Mouse (Mus musculus): ENCODE measurements at regions not wholly inside any gene's neighbourhood (a gene's known extent, or its start where the extent isn't known, plus 50 kb on each side); places are given as distances from the start of the nearest gene placed in this dataset.
A peak's percentile ranks its signal among the peaks of the same experiment; 100 is the strongest.

DNA sequence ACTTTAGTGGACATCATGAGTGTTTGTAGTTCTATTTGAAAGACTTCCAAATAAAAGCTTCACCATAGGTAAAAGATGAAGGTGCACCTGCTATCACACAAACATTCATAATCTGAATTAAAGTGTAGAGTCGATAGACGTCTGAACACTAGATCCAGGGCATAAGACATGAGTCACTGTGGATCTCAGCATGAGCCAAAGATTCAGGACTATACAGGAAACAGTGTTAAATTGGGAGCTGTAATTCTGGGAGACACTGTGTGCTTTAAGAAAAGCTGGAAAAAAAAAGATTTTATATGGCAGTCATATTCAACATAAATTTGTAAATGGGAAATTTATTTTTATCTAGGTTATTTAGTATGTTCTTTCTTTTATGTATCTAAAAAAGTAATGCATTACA lies 160.5 kb downstream of the Pdha2 start:
- DNase-seq (ENCODE audit: low read depth), result no peak
- TF ChIP-seq POLR2A (IDR thresholded peaks at IDR 0.05; ENCODE audit: borderline replicate concordance, extremely low read depth, insufficient read depth, insufficient read length, poor library complexity, severe bottlenecking), result no peak
- TF ChIP-seq CTCF (IDR thresholded peaks at IDR 0.05; ENCODE audit: borderline replicate concordance, extremely low read depth, insufficient read depth, insufficient read length), result no peak

DNA sequence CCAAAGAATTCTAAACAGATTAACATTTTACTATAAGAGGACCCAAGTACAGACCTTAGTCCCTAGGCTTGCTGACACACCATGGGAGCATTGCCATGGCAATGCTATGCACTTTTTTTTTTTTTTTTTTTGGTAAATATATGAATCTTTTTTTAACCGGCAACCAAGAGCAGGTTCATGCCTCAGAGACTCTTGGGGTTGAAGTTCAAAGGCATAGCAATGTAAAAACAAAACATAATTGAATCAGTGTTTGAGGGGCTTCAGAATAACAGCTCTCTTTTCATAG lies 197.9 kb downstream of the Pdha2 start:
- no peak for TF ChIP-seq POLR2A (IDR thresholded peaks at IDR 0.05; ENCODE audit: borderline replicate concordance, extremely low read depth, insufficient read depth, insufficient read length, poor library complexity, severe bottlenecking)
- TF ChIP-seq CTCF (IDR thresholded peaks at IDR 0.05; ENCODE audit: borderline replicate concordance, extremely low read depth, insufficient read depth, insufficient read length), result no peak
- DNase-seq (ENCODE audit: low read depth), result no peak

DNA sequence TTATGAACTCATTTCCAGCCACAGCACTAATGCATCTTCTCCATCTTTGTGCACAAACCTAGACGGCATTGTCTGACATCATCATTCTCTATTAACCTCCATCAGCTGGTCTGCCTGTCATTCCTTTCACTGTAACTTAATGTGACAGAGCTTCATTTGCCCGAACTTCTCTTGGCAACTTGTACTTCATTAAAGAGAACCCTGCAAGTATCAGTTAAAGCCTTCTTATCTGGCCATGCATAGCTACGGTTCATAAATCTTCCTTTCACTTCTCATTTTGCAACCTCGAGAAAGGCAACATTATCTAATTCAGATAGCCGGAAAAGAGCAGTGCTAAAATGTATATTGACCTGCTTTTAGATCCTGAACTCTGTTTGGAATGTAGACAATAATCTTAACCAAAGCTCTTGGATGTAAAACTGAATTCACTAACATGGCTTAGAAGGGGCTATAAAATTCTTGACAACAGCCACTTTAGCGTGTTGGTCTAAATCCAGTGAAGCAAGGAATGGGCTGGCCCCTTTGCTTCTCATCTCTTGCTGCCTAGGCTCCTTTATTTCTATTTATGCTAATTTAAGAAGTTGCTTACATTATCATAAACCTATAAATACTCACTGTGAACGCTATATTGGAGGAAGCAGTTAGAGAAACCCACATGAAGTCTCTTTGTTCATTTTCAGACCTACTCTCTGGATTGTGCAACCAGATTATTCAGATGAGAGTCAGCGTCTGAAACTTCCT lies 198.5 kb downstream of the Pdha2 start:
- no peak for DNase-seq (ENCODE audit: low read depth)
- TF ChIP-seq POLR2A (IDR thresholded peaks at IDR 0.05; ENCODE audit: borderline replicate concordance, extremely low read depth, insufficient read depth, insufficient read length, poor library complexity, severe bottlenecking) (no peak), CTCF (IDR thresholded peaks at IDR 0.05; ENCODE audit: borderline replicate concordance, extremely low read depth, insufficient read depth, insufficient read length) (no peak)

DNA sequence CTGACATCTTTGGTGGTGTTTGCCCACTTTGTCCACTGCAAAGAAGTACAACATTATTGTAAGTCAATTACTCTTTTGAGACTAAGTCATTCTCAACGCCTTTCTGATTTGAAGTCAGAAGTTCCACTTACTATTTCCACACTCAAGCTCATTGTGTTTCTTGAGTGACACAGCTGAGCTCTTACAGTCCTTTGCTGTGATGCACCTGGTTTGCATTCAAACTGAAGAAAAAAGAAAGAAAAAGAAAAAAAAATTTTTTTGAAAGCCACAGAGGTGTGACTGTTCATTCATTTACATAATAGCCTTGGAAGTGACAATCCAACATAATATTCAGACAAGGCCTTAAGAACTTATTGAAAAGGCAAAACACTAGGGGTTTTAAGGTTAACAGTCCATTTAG lies 199.2 kb downstream of the Pdha2 start:
- TF ChIP-seq POLR2A (IDR thresholded peaks at IDR 0.05; ENCODE audit: borderline replicate concordance, extremely low read depth, insufficient read depth, insufficient read length, poor library complexity, severe bottlenecking) (no peak), CTCF (IDR thresholded peaks at IDR 0.05; ENCODE audit: borderline replicate concordance, extremely low read depth, insufficient read depth, insufficient read length) (no peak)
- DNase-seq (ENCODE audit: low read depth), result no peak

DNA sequence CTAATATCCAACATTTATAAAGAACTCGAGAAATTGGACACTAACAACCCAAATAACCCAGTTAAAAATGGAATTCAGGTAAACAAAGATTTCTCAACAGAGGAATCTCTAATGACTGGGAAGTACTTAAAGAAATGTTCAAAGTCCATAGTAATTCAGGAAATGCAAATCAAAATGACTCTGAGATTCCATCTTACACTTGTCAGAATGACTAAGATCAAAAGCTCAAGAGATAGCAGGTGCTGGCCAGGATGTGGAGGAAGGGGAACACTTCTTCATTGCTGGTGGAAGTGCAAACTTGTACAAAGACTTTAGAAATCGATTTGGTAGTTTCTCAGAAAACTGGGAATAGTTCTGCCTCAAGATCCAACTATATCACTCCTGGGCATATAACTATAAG lies 203.4 kb downstream of the Pdha2 start:
- TF ChIP-seq CTCF (IDR thresholded peaks at IDR 0.05; ENCODE audit: borderline replicate concordance, extremely low read depth, insufficient read depth, insufficient read length) (no peak), POLR2A (IDR thresholded peaks at IDR 0.05; ENCODE audit: borderline replicate concordance, extremely low read depth, insufficient read depth, insufficient read length, poor library complexity, severe bottlenecking) (no peak)
- no peak for DNase-seq (ENCODE audit: low read depth)

DNA sequence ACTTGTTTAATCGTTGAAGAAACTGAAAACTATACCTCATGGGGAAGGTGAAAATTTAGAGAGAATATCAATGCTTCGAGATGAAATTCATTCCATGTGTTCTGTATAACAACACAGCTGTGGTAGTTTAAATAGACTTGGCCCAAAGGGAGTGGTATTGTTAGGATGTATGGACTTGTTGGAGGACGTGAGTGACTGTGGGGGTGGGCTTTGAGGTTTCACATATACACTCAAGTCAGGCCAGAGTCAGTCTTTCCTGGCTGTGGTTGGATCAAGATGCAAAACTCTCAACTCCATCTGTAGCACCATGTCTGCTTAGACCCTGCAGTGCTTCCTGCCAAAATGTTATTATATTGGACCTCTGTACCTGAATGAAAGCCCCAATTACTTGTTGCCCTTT lies 206.3 kb downstream of the Pdha2 start:
- no peak for DNase-seq (ENCODE audit: low read depth)
- no peak for TF ChIP-seq POLR2A (IDR thresholded peaks at IDR 0.05; ENCODE audit: borderline replicate concordance, extremely low read depth, insufficient read depth, insufficient read length, poor library complexity, severe bottlenecking)
- no peak for TF ChIP-seq CTCF (IDR thresholded peaks at IDR 0.05; ENCODE audit: borderline replicate concordance, extremely low read depth, insufficient read depth, insufficient read length)

DNA sequence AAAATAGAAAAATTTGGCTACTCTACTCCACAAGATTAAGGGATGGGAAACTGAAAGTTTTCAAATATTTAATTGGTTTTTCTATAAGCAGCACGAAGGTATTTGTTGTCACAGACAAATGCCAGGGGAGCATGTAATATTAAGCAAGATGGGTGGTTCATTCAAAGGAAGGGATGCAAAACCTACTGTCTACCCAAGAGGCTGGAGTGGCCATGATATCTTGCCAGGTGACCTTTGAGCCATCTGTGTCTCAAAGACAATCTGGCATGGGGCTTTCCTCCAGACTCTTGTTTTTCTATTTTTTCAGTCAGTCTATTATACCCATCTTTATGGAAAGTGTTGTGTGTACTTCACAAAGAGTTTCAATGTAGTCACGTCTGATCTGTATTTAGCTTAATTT lies 208.6 kb downstream of the Pdha2 start:
- TF ChIP-seq CTCF (IDR thresholded peaks at IDR 0.05; ENCODE audit: borderline replicate concordance, extremely low read depth, insufficient read depth, insufficient read length) (no peak), POLR2A (IDR thresholded peaks at IDR 0.05; ENCODE audit: borderline replicate concordance, extremely low read depth, insufficient read depth, insufficient read length, poor library complexity, severe bottlenecking) (no peak)
- DNase-seq (ENCODE audit: low read depth), result no peak

DNA sequence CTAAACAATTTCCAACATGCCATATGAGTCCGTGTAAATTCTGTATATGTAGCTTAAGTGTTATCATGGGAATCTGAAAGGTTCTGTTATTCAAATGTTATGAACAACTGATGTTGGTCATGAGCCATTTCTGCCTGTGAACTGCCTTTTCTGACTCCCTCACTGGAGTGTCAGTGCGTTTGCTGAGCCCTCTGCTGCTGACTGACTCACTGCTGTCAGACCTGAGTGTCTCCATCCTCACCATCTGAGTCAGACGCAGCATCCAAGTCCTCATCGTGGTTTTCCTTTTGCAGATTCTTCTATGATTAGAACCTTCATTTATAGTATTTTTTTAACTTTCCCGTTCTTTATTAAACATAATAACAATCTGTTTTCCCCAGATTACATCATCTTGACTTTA lies 223.9 kb downstream of the Pdha2 start:
- TF ChIP-seq CTCF (IDR thresholded peaks at IDR 0.05; ENCODE audit: borderline replicate concordance, extremely low read depth, insufficient read depth, insufficient read length) (no peak), POLR2A (IDR thresholded peaks at IDR 0.05; ENCODE audit: borderline replicate concordance, extremely low read depth, insufficient read depth, insufficient read length, poor library complexity, severe bottlenecking) (no peak)
- no peak for DNase-seq (ENCODE audit: low read depth)

DNA sequence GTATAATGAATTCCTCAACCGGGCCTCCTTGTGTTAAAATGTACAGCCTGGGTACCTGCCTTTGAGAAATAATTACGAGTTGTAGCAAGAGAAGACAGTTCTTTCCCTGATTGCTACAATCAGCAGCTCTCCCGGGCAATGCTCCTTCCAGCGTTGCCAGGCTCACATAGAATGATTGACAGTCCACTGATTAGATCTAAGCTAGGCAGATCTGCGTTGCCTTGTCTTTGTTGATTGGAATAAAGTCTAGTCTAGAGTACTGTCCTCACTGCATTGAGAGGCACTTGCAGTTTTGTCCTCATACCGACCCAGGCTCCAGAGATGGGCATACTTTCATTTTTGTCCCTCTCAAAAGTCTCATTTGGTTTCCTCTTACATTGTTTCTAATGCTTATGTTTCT lies 238.6 kb downstream of the Pdha2 start:
- TF ChIP-seq POLR2A (IDR thresholded peaks at IDR 0.05; ENCODE audit: borderline replicate concordance, extremely low read depth, insufficient read depth, insufficient read length, poor library complexity, severe bottlenecking), result no peak
- TF ChIP-seq CTCF (IDR thresholded peaks at IDR 0.05; ENCODE audit: borderline replicate concordance, extremely low read depth, insufficient read depth, insufficient read length), result no peak
- DNase-seq (ENCODE audit: low read depth), result peak; percentile 53

DNA sequence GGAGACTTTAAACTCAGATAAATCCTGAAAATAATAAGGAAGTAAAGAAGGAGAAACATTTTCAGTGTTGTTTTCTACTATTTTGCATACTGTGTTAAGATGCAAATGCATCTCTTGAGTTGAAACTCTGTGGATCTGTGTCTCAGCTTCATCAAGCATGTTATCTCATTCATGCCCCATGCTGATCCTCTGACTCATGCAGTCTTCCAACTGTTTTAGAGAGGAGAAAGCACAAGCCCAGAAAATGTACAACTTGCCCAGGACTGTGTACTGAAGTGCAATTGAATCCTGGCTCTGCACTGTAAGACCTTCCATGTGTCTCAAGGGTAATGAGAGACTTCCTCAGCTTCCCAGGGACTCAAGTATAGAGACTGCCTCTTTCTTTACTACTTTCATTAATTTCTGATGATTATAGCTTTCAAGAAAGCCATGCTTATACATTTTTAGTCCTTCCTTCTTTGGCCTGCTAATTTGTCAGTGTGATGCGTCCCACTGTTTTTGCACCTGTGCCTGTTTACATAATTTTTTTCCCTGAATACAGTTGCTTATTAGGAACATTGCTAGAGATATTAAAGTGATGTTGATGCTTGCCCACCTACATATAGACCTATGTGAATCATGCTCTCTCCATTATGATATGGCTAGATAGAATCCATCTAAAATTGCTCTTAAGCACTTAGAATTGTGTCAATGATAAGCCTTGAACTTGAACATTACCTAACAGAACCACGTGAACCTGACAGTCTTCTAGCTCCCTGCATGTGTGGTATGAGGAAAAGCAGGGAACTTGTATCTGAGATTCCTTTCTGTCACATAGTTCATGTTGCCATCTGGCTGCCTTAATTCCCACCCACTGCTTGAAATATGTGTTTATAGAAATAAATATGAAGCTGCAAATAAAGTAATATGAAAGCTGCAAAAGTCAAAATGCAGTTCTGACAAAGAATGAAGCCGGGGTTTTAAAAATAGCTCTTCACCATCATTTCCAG lies 242.0 kb downstream of the Pdha2 start:
- DNase-seq (ENCODE audit: low read depth), result peak; percentile 3
- TF ChIP-seq CTCF (IDR thresholded peaks at IDR 0.05; ENCODE audit: borderline replicate concordance, extremely low read depth, insufficient read depth, insufficient read length), result no peak
- no peak for TF ChIP-seq POLR2A (IDR thresholded peaks at IDR 0.05; ENCODE audit: borderline replicate concordance, extremely low read depth, insufficient read depth, insufficient read length, poor library complexity, severe bottlenecking)

DNA sequence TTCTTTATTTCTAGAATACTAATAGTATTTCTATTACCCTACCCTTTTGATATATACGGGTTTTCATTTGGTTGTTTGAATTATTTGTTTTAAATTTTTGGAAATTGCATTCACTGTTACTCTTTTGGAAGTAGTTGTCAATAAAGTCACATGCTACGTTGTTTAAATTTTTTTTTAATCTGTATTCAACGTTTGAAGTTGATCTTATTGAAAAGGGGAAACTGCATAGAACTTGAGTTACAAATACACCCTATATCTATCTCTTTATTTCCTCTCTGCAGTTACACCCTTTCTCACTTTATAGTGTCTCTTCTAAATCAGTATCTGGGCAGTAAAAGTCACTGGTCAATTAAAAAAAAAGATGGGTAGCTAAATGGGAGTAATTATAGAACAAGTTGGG lies 243.6 kb downstream of the Pdha2 start:
- DNase-seq (ENCODE audit: low read depth), result no peak
- TF ChIP-seq POLR2A (IDR thresholded peaks at IDR 0.05; ENCODE audit: borderline replicate concordance, extremely low read depth, insufficient read depth, insufficient read length, poor library complexity, severe bottlenecking), result no peak
- TF ChIP-seq CTCF (IDR thresholded peaks at IDR 0.05; ENCODE audit: borderline replicate concordance, extremely low read depth, insufficient read depth, insufficient read length), result no peak
